Mouse (Mus musculus): ENCODE results near the gene Prdx2. TPM values are rescaled to one million over a fixed set of nuclear protein-coding genes. Genes with fewer than 3 reads are reported as not detected.
A peak's percentile ranks its signal among the peaks of the same experiment; 100 is the strongest.

Gene Prdx2
- polyA plus RNA-seq, 1 experiment from 2014 or later, result 313 TPM

- ATAC-seq, result no peak
Observed at GRCm38 (mm10) chr8:85023846-85024245, 54.5 kb downstream of the Prdx2 start.

More at GRCm38 (mm10) chr8:85023846-85024245, 54.5 kb downstream of the Prdx2 start:
- no peak overlapping the region; the same call in 1 of the 2 replicates for H3K4me3 ChIP-seq (ENCODE audit: low read depth, low read length)
- H3K27me3 ChIP-seq (replicated peaks; ENCODE audit: control insufficient read depth, insufficient read depth, low read length), result no peaks in the 10 kb centered on the region
- H3K36me3 ChIP-seq (ENCODE audit: control insufficient read depth, insufficient read depth), result peaks cover 40% of the 10 kb centered on the region
- H3K4me2 ChIP-seq (replicated peaks; ENCODE audit: low read depth), result peak overlapping the region; percentile 91; the same call in 1 of the 2 replicates
- 94% methylated on average over 3 of the region's 3 CpGs for WGBS
- no peak overlapping the region for H3K27ac ChIP-seq (ENCODE audit: low read depth, low read length)
- no peak overlapping the region for H3K9ac ChIP-seq (ENCODE audit: low read depth, low read length)
- 0 out of 2 replicates have a peak, but pooled peaks cover 5% of the 10 kb centered on the region for H3K4me1 ChIP-seq (replicated peaks; ENCODE audit: control insufficient read depth, insufficient read depth, low read length)
- no peaks in the 10 kb centered on the region for H3K9me3 ChIP-seq (ENCODE audit: control insufficient read depth)
- no peak for TF ChIP-seq CTCF (IDR thresholded peaks at IDR 0.05; ENCODE audit: low read depth)

Small RNA genes within 50 kb of the gene (microRNA-seq; reads per million reads assigned to microRNA genes)
- gene Gm24197, result not detected

Other genes with a start within 250 kb of the Prdx2 start
- 1.0 and 1.5 TPM in 2 replicates for gene G430095P16Rik, start 246.6 kb upstream of the Prdx2 start, polyA plus RNA-seq (2015; fragmentation: Nextera tagmentation; extraction: Ambion mirVana)
- 11.2 and 12.0 TPM in 2 replicates for gene Nfix, start 169.2 kb upstream of the Prdx2 start, polyA plus RNA-seq (2015; fragmentation: Nextera tagmentation; extraction: Ambion mirVana)
- 1.9 and 2.2 TPM in 2 replicates for gene Dand5, start 146.8 kb upstream of the Prdx2 start, polyA plus RNA-seq (2015; fragmentation: Nextera tagmentation; extraction: Ambion mirVana)
- gene Gadd45gip1, start 138.1 kb upstream of the Prdx2 start, polyA plus RNA-seq (2015; fragmentation: Nextera tagmentation; extraction: Ambion mirVana), result 36.3 and 37.6 TPM in 2 replicates
- gene Rad23a, start 128.9 kb upstream of the Prdx2 start, polyA plus RNA-seq (2015; fragmentation: Nextera tagmentation; extraction: Ambion mirVana), result 67.8 and 74.2 TPM in 2 replicates
- 474 and 507 TPM in 2 replicates for gene Calr, start 122.7 kb upstream of the Prdx2 start, polyA plus RNA-seq (2015; fragmentation: Nextera tagmentation; extraction: Ambion mirVana)
- gene Farsa, start 112.6 kb upstream of the Prdx2 start, polyA plus RNA-seq (2015; fragmentation: Nextera tagmentation; extraction: Ambion mirVana), result 27.3 and 28.3 TPM in 2 replicates
- 27.1 and 32.7 TPM in 2 replicates for gene Syce2, start 97.5 kb upstream of the Prdx2 start, polyA plus RNA-seq (2015; fragmentation: Nextera tagmentation; extraction: Ambion mirVana)
- gene Gcdh, start 75.7 kb upstream of the Prdx2 start, polyA plus RNA-seq (2015; fragmentation: Nextera tagmentation; extraction: Ambion mirVana), result 15.3 and 15.5 TPM in 2 replicates
- gene Klf1, start 67.7 kb upstream of the Prdx2 start, polyA plus RNA-seq (2015; fragmentation: Nextera tagmentation; extraction: Ambion mirVana), result 0.56 and 0.63 TPM in 2 replicates
- 8.9 and 11.0 TPM in 2 replicates for gene Dnase2a, start 61.0 kb upstream of the Prdx2 start, polyA plus RNA-seq (2015; fragmentation: Nextera tagmentation; extraction: Ambion mirVana)
- gene Mast1, start 32.2 kb upstream of the Prdx2 start, polyA plus RNA-seq (2015; fragmentation: Nextera tagmentation; extraction: Ambion mirVana), result 1.1 TPM in 2 replicates
- 0.12 TPM in 2 replicates for gene Rtbdn, start 22.6 kb upstream of the Prdx2 start, polyA plus RNA-seq (2015; fragmentation: Nextera tagmentation; extraction: Ambion mirVana)
- gene Gm49661, start 154 bp upstream of the Prdx2 start, polyA plus RNA-seq (2015; fragmentation: Nextera tagmentation; extraction: Ambion mirVana), result 1.3 and 2.1 TPM in 2 replicates
- gene Rnaseh2a, start 180 bp downstream of the Prdx2 start, polyA plus RNA-seq (2015; fragmentation: Nextera tagmentation; extraction: Ambion mirVana), result 53.2 and 57.6 TPM in 2 replicates
- gene Junb, start 9.1 kb downstream of the Prdx2 start, polyA plus RNA-seq (2015; fragmentation: Nextera tagmentation; extraction: Ambion mirVana), result 42.8 and 47.6 TPM in 2 replicates
- 68.6 and 75.4 TPM in 2 replicates for gene Hook2, start 21.0 kb downstream of the Prdx2 start, polyA plus RNA-seq (2015; fragmentation: Nextera tagmentation; extraction: Ambion mirVana)
- gene Best2, start 44.9 kb downstream of the Prdx2 start, polyA plus RNA-seq (2015; fragmentation: Nextera tagmentation; extraction: Ambion mirVana), result 0.66 TPM in 1 of 2 replicates, not detected in the other
- gene Asna1, start 55.7 kb downstream of the Prdx2 start, polyA plus RNA-seq (2015; fragmentation: Nextera tagmentation; extraction: Ambion mirVana), result 98.4 and 105 TPM in 2 replicates
- 121 and 122 TPM in 2 replicates for gene Trir, start 57.2 kb downstream of the Prdx2 start, polyA plus RNA-seq (2015; fragmentation: Nextera tagmentation; extraction: Ambion mirVana)
- 9.8 and 10.9 TPM in 2 replicates for gene Tnpo2, start 67.3 kb downstream of the Prdx2 start, polyA plus RNA-seq (2015; fragmentation: Nextera tagmentation; extraction: Ambion mirVana)
- gene Fbxw9, start 90.5 kb downstream of the Prdx2 start, polyA plus RNA-seq (2015; fragmentation: Nextera tagmentation; extraction: Ambion mirVana), result 22.1 and 25.8 TPM in 2 replicates
- gene Gm5741, start 98.4 kb downstream of the Prdx2 start, polyA plus RNA-seq (2015; fragmentation: Nextera tagmentation; extraction: Ambion mirVana), result 0.60 TPM in 1 of 2 replicates, not detected in the other
- gene Dhps, start 102.2 kb downstream of the Prdx2 start, polyA plus RNA-seq (2015; fragmentation: Nextera tagmentation; extraction: Ambion mirVana), result 46.6 and 54.9 TPM in 2 replicates
- 93.1 and 93.6 TPM in 2 replicates for gene Wdr83os, start 111.2 kb downstream of the Prdx2 start, polyA plus RNA-seq (2015; fragmentation: Nextera tagmentation; extraction: Ambion mirVana)
- gene Wdr83, start 111.7 kb downstream of the Prdx2 start, polyA plus RNA-seq (2015; fragmentation: Nextera tagmentation; extraction: Ambion mirVana), result 23.0 and 25.5 TPM in 2 replicates
- gene Man2b1, start 113.7 kb downstream of the Prdx2 start, polyA plus RNA-seq (2015; fragmentation: Nextera tagmentation; extraction: Ambion mirVana), result 80.9 and 87.5 TPM in 2 replicates
- gene Zfp791, start 153.5 kb downstream of the Prdx2 start, polyA plus RNA-seq (2015; fragmentation: Nextera tagmentation; extraction: Ambion mirVana), result 0.99 and 1.4 TPM in 2 replicates
- not detected in 2 replicates for gene Cks1brt, start 182.3 kb downstream of the Prdx2 start, polyA plus RNA-seq (2015; fragmentation: Nextera tagmentation; extraction: Ambion mirVana)